Mouse (Mus musculus) limb, embryonic 14.5 days (tissue): ENCODE data around the gene Ptges. TPM values are rescaled to one million over a fixed set of nuclear protein-coding genes. Genes with fewer than 3 reads are reported as not detected.

ENCODE experiments used
- ATAC-seq: fragments of 200-750 bp; cut with Nextera tagmentation; 2 replicates; pipeline ENCODE4 v1.8.0; 2017; ENCODE audit warnings: low read depth, moderate number of reproducible peaks, moderate TSS enrichment; ENCODE audit not compliant: low FRiP score
- DNase-seq: peaks from one replicate; pipeline ENCODE4 v3.0.0-alpha.2; 2015; ENCODE audit warnings: low spot score
- H3K27ac ChIP-seq: fragments of 300-500 bp; sonication (generic); replicated peaks from 2 replicates; pipeline ENCODE4 v1.5.1; 2014; ENCODE audit warnings: low read depth, mild to moderate bottlenecking, low read length, moderate library complexity, mixed read lengths
- H3K27me3 ChIP-seq: fragments of 300-500 bp; sonication (generic); 2 replicates; pipeline ENCODE4 v1.6.1; 2014; ENCODE audit warnings: low read length, mixed read lengths; ENCODE audit not compliant: control insufficient read depth, insufficient read depth
- H3K36me3 ChIP-seq: fragments of 300-500 bp; sonication (generic); 2 replicates; pipeline ENCODE4 v1.6.1; 2014; ENCODE audit warnings: mild to moderate bottlenecking, low read length, moderate library complexity, mixed read lengths; ENCODE audit not compliant: control insufficient read depth, insufficient read depth
- H3K4me1 ChIP-seq: fragments of 300-500 bp; sonication (generic); 2 replicates; pipeline ENCODE4 v1.6.1; 2014; ENCODE audit warnings: antibody characterized with exemption, low read length, mixed read lengths; ENCODE audit not compliant: control insufficient read depth, insufficient read depth
- H3K4me2 ChIP-seq: fragments of 300-500 bp; sonication (generic); replicated peaks from 2 replicates; pipeline ENCODE4 v1.6.1; 2014; ENCODE audit warnings: low read depth, mild to moderate bottlenecking, low read length, moderate library complexity; ENCODE audit not compliant: severe bottlenecking
- H3K4me3 ChIP-seq: fragments of 300-500 bp; sonication (generic); replicated peaks from 2 replicates; pipeline ENCODE4 v1.5.1; 2014; ENCODE audit warnings: low read length
- H3K9ac ChIP-seq: fragments of 300-500 bp; sonication (generic); 2 replicates; pipeline ENCODE4 v1.6.1; 2014; ENCODE audit warnings: mild to moderate bottlenecking, low read depth, low read length, moderate library complexity; ENCODE audit not compliant: severe bottlenecking
- H3K9me3 ChIP-seq: fragments of 300-500 bp; sonication (generic); 2 replicates; pipeline ENCODE4 v1.6.1; 2016; ENCODE audit warnings: low read length; ENCODE audit not compliant: control insufficient read depth
- POLR2A ChIP-seq: fragments of 200-500 bp; IDR thresholded peaks from 2 replicates; pipeline ENCODE4 v1.8.0; 2012; ENCODE audit warnings: inconsistent platforms, mild to moderate bottlenecking, moderate library complexity, borderline replicate concordance; ENCODE audit not compliant: insufficient read depth, insufficient read length; ENCODE audit errors: extremely low read depth
- WGBS: fragments of 180-500 bp; shearing (Covaris S2); extraction: QIAGEN DNeasy Blood & Tissue Kit; methylation state at CpG from one replicate; pipeline ENCODE4 v1.1.7; 2014; 5-methylcytosine and 5-hydroxymethylcytosine counted together
- polyA plus RNA-seq, 2 experiments: library from polyadenylated mRNA; depleted of rRNA in 1 of 2; stranded (reverse) in 1 of 2; unstranded in 1 of 2; fragments of >200 nt; fragmentation: Nextera tagmentation in 1 of 2; extraction: Ambion mirVana in 1 of 2; gene quantifications; 2 replicates each; pipeline versions ENCODE4 v1.2.1 to v1.2.3; 2012 to 2014

Gene Ptges
- polyA plus RNA-seq, 2 experiments = 16.4 to 20.5 TPM

DNA sequence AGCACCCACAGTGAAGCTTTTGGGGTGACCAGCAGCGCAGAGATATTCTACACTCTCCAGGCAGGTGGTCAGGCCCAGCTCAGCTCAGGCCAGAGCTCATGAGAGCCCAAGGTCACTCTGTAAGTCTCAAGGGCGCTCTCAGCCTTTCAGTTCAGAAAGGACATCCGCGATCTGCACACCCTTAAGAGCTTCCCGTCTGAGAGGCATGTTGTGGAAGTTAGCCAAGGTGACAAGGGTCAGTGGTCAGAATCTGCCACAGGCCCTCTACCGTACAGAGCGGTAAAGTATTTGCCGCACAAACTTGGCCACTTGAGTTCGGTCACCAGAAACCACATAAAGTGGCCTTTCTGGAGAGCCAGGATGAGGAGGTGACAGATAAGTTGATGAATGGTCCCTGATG, 66.1 kb downstream of the Ptges start:
- WGBS = 53% methylated on average over 9 of the region's 9 CpGs
- TF ChIP-seq POLR2A = no peak

DNA sequence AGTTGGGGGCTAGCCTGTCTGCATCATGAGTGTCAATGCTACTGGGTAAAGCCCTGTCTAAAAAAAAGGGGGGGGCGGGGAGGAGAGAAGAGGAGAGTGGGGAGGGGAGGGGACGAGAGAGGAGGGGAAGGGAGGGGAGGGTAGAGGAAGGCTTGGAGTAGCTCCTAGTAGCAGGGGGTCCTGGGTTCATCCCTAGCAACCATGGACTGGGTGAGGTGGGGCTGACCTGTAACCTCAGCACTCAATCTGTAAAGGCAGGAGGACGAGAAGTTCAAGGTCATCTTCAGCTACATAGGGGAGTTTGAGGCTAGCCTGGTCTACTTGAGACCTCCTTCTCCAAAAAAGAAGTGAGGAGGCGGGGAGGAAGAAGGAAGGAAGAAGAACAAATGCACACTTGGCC, 67.6 kb downstream of the Ptges start:
- Histone ChIP-seq H3K4me2 (no peak overlapping the region), H3K9me3 (no peaks in the 10 kb centered on the region), H3K4me3 (no peak overlapping the region), H3K27me3 (no peaks in the 10 kb centered on the region), H3K36me3 (no peaks in the 10 kb centered on the region), H3K27ac (no peak overlapping the region), H3K9ac (no peak overlapping the region), H3K4me1 (peaks cover 45% of the 10 kb centered on the region)
- no peak for DNase-seq
- 88% methylated on average over 4 of the region's 4 CpGs for WGBS
- no peak for TF ChIP-seq POLR2A
- no peak for ATAC-seq

More for the DNA sequence above, 66.1 kb downstream of the Ptges start:
- Histone ChIP-seq H3K9ac (no peak overlapping the region), H3K4me3 (no peak overlapping the region), H3K4me2 (no peak overlapping the region), H3K9me3 (no peaks in the 10 kb centered on the region), H3K4me1 (peaks cover 32% of the 10 kb centered on the region), H3K27ac (peak overlapping the region; percentile 81; the same call in 1 of the 2 replicates), H3K27me3 (no peaks in the 10 kb centered on the region), H3K36me3 (no peaks in the 10 kb centered on the region)
- ATAC-seq (no peak), DNase-seq (no peak)

- H3K9ac ChIP-seq = no peak overlapping the region
- H3K27ac ChIP-seq = no peak overlapping the region; the same call in 1 of the 2 replicates
- no peak for ATAC-seq
- H3K36me3 ChIP-seq = no peaks in the 10 kb centered on the region
- H3K9me3 ChIP-seq = no peaks in the 10 kb centered on the region
- WGBS = 75% methylated on average over 5 of the region's 5 CpGs
- no peak overlapping the region for H3K4me3 ChIP-seq
- TF ChIP-seq POLR2A = no peak
- peaks cover 48% of the 10 kb centered on the region for H3K4me1 ChIP-seq
- no peak overlapping the region for H3K4me2 ChIP-seq
- H3K27me3 ChIP-seq = no peaks in the 10 kb centered on the region
- no peak for DNase-seq
Observed at GRCm38 (mm10) chr2:30859782-30860181, 69.9 kb downstream of the Ptges start.

- H3K9me3 ChIP-seq = no peaks in the 10 kb centered on the region
- 65% methylated on average over 6 of the region's 6 CpGs for WGBS
- no peak overlapping the region for H3K4me2 ChIP-seq
- H3K4me3 ChIP-seq = no peak overlapping the region
- no peaks in the 10 kb centered on the region for H3K27me3 ChIP-seq
- no peak overlapping the region for H3K27ac ChIP-seq
- H3K9ac ChIP-seq = no peak overlapping the region
- DNase-seq = no peak
- TF ChIP-seq POLR2A = no peak
- H3K36me3 ChIP-seq = no peaks in the 10 kb centered on the region
- peaks cover 61% of the 10 kb centered on the region for H3K4me1 ChIP-seq
- no peak for ATAC-seq
Observed at GRCm38 (mm10) chr2:30857076-30857475, 72.6 kb downstream of the Ptges start.

GRCm38 (mm10) chr2:30852771-30853313, 76.8 kb downstream of the Ptges start:
- ATAC-seq (0 out of 2 replicates have a peak, but pooled peaks have one; percentile 42), DNase-seq (peak; percentile 60)
- H3K9ac ChIP-seq = peak overlapping the region; percentile 22
- WGBS = 3% methylated on average over 20 of the region's 20 CpGs
- peaks cover 2% of the 10 kb centered on the region; the same call in 1 of the 2 replicates for H3K36me3 ChIP-seq
- peaks cover 69% of the 10 kb centered on the region for H3K4me1 ChIP-seq
- no peak for TF ChIP-seq POLR2A
- H3K4me2 ChIP-seq = peak overlapping the region; percentile 35
- H3K27ac ChIP-seq = peak overlapping the region; percentile 67
- no peaks in the 10 kb centered on the region for H3K9me3 ChIP-seq
- no peak overlapping the region for H3K4me3 ChIP-seq
- no peaks in the 10 kb centered on the region for H3K27me3 ChIP-seq
